Mouse (Mus musculus): Measurements from ENCODE around the gene Rara. TPM values are rescaled to one million over a fixed set of nuclear protein-coding genes. Genes with fewer than 3 reads are reported as not detected.

Gene Rara
- total RNA-seq, 2 experiments from 2014 or later: 46.4 to 50.6 TPM

DNA sequence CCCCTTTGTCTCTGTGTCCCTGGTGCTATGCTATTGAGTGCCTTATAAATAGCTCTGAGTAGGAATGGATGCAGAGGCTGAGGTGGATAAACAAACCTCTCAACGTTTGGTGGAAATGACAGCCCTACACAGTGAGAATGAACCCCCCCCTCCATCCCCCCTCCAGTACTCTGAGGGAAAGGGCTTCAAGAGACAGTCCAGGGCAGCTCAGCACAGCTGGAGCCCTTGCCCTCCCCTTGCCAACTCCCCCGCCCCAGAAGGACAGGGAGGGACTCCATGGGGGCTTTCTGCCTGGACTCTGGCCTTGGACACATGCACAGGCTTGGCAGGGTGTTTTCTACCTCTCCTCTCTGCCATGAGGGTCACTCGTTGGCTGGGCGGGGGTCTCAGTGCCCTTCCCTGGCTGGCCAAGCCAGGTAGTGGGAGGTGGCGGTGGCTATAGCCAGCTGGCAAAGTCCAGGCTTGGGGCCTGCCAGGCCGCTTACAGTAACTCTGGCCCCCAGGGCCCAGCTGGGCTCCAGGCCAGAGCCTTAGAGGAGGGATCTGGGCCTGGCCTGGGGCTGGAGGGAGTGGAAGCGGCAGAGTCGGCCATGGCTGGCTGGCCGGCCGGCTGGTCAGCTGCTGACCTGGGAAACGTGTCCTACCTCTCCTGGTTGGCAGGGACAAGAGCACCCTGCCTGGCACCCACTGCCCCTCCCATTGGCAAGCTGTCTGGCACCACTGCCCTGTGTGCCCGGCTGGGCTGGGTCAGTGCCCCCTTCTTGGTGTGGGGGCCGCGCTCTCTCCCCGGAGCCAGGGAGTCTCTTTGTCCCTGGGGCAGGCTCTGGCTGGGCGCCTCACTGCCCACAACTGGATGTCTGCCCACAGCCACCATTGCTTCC lies 23.6 kb downstream of the Rara start:
- no peak for DNase-seq (ENCODE audit: low spot score in 2 of 2)

- DNase-seq (ENCODE audit: low spot score in 2 of 2): no peak
These were observed 24.5 kb downstream of the Rara start for GRCm38 (mm10) chr11:98952111-98952510.

DNA sequence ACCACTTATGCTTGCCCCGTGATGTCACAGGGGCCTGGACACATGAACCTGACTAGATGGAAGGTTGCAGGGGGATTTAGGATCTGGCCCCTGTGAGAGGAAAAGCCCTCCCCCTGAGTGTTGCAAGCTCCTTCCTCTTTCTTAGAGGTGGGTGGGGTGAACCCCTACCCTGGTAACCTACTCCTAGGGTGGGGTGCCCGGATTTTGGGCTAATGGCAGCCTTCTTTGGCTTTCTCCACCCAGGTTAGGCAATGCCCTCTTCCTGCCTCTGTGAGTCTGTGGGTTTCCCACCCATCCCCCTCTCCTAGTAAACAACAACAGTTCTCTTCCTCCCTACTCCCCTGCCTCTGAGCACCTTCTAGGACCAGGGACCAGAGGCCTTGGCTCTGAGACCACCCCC lies 25.1 kb downstream of the Rara start:
- DNase-seq (ENCODE audit: low spot score in 2 of 2): no peak

DNA sequence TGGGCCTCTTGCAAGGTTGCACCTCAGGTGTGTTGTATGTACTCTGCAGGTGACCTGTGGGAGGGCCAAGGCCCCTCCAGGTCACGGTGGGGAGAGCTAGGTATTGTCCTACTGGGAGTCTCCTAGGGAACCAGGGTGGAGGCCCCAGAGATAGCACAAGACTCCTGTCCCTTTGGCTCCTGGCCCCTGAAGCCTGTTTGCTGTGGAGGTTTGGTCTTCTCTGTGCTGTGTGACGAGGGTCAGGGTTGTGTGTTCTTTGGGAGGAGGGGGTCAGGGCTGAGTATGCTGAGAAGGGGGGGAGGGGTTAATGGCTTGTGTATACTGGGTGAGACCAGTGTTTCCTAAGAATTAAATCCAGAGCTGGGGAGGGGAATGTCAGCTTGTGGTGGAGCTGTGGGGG lies 25.7 kb downstream of the Rara start:
- DNase-seq (ENCODE audit: low spot score in 2 of 2): no peak

DNA sequence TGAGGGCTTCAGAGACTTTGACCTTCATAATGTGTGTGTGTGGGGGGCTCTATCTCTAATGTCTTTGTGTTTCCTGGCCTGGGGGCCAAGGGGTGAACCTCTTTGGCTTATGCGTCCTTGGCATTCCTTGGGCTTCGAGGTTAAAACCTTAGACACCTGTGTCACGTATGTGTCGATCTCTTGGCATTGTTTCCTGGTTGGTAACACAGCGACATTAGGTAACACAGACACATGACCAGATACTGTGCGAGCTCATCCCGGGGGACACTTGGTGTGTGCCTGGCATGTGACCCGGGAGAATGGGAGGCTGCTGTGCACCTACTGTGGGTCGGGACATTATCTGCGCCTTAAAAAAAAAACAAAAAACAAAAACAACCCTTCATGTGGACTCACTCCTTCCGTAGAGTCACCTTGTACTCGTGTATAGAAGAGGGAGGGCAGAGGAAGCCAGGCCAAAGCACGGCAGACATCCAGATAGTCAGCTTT lies 26.3 kb downstream of the Rara start:
- DNase-seq (ENCODE audit: low spot score in 2 of 2): no peak

DNA sequence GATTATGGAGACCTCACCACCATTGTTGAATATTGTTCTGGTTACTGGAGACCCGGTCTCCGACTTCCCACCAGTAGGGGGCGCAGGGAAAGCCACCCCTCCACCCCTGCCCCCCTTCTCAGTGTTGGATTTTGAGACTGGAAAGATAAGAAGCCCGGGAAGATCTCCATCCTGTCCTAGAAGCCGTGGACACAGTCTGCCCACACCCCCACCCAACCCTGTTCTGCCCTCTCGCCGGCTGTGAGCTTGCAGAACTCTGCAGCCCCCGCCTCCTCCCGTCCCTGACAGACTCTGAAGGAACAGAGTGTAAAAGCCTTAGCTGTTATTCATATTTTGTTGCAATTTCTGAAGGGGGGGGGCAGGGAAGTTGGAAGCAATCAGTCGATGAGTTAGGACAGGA lies 26.8 kb downstream of the Rara start:
- peak in 1 of 2 experiments; percentile 70 for DNase-seq (ENCODE audit: low spot score in 2 of 2)

GRCm38 (mm10) chr11:98954801-98955706 lies 27.4 kb downstream of the Rara start:
- no peak for DNase-seq (ENCODE audit: low spot score in 2 of 2)

DNA sequence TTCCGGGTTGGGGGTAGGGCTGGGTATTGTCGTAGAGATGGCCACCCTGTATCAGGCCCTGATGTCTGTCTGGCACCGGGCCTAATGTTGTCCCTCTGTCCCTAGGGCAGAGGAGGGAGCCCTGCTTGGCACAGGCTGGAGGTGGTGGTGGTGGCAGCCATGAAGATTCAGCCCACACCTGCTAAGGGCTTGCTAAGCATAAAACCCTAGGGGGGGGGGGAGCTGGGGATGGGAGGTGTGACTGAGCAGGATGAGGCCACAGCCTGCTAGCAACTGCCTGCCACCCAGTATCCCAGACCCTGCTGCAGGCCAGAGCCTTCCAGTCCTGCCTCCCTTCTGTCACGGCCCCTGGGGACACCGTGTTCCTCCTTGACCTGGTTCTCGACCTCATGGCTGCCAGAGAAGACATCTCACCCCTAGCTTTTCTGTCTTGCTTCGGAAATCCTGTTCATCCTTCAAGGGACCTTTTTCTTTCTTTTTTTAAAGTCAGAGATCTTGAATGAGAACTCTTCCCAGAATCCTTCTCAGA lies 28.2 kb downstream of the Rara start:
- DNase-seq (ENCODE audit: low spot score in 2 of 2): no peak

DNA sequence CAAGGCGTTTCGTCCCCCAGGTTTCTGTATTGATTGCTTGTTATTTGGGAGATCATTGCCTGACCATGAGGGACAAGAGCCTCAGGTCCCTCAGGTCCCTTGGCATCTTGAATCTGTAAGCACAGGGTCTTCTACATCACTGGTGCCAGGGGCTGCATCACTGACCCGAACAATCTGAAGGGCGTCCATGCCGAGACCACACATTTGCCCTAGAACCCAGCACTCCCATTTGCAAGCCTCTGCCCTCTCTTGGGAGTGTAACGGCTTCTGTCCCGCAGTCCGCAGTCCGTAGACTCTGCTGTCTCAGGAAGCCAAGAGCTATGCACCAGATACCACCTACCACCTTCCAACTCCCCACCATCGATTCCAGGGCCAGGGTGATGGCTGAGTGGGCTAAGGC lies 28.7 kb downstream of the Rara start:
- no peak for DNase-seq (ENCODE audit: low spot score in 2 of 2)

DNA sequence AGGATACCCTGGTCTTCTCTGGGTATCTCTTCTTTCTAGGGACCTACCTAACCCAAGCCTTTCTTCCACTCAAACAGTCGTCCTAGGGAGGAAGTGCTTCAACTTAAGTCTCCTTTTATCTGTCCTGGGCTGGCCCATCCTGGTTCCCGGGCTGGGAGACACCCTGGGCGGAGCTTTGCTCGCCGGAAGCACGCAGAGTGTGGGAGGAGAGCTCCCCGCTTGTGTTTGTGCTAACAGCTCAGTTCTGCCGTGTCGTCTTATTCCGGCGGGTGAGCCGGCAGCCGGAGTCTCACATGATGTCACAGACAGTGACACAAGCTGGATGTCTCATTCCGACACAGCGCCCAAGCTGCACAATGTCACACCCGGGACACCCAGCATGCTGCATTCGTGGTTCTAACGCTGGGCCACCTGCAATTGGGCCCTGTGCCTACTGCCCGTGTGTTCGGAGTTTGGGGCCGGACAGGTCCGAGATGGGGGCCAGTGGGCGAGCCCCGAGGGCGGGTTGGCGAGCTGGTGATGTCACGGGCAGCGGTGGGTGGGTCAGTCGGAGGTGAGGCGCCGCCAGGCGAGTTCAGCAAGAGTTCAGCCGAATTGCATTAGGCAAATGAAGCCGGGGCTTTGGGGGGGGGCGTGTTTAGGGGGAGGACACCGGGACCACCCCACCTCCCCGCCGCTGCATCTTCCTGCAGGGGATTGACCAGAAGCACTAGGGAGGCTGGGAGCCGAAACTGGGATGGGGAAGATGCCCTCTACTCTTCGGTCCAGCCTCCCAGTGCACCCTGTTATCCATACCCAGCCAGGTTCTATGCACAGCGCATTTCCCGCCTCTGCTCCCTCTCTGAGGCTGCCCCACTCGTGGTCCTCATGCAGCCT lies 32.1 kb downstream of the Rara start:
- DNase-seq (ENCODE audit: low spot score in 2 of 2): peak in 1 of 2 experiments; percentile 70

DNA sequence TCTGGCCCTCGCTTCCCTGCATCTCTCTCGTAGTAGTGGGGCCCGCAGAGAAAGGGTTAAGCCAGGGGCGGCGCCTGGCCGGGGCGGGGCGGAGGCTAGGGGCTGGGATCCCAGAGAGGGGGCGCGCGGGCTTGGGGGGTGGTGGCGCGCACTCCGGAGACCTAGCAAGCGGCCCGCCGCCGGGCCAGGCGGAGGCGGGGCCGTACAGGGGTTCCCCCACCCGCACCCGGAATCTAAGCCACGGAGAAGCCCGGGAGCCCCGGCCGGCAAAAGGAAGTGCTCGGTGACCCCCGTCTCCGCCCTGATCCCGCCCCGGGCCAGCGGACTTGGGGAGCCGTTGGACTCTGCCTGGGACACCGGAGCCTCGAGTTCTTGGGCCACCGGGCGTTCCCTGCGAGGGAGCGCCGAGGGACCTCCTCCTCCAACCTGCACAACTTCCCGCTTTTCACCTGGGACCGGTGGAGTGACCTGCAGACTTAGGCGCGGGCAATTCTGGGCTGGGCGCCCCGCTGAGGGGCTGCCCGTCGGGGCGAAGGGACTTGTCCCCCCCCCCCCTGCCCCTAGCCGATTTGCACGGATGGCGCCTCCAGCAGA lies 32.8 kb downstream of the Rara start:
- DNase-seq (ENCODE audit: low spot score in 2 of 2): peak in 1 of 2 experiments; percentile 70

GRCm38 (mm10) chr11:98961051-98961592 lies 33.5 kb downstream of the Rara start:
- no peak for DNase-seq (ENCODE audit: low spot score in 2 of 2)

- DNase-seq (ENCODE audit: low spot score in 2 of 2): no peak
These were observed 34.1 kb downstream of the Rara start for GRCm38 (mm10) chr11:98961766-98962165.

DNA sequence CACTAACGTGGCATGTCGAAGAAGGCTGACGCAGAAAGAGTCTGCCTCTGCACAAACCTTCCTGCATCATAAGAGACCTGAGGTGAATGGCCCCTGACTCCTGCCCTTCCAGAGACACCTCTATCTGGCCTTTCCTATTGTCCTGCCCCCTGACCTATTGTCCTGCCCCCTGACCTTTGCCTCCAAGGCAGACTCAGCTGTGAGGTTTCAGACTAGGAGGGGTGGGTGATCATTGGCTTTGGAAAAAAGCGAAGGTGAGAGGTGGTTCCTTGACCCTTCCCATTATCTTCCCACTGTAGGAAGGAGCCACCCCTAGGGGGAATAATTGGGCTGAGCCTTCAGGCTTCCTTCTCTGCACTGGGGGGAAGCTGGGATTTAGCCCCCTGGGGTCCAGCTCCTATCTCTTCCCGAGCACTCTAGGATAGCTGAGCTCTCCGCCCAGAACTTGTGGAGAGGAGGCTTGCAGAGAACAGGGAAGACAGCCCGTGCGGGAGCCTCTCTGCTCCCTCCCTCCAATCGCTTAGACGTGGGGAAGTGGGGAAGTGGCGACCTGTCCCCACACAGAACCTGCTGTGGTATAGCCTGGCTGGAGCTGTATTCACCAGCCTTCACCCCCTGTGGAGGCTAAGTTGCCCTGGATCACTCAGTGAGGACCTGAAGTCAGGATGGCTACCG lies 34.9 kb downstream of the Rara start:
- no peak for DNase-seq (ENCODE audit: low spot score in 2 of 2)

- peak in 1 of 2 experiments; percentile 69 for DNase-seq (ENCODE audit: low spot score in 2 of 2)
These were observed 35.8 kb downstream of the Rara start for GRCm38 (mm10) chr11:98963191-98964021.

DNA sequence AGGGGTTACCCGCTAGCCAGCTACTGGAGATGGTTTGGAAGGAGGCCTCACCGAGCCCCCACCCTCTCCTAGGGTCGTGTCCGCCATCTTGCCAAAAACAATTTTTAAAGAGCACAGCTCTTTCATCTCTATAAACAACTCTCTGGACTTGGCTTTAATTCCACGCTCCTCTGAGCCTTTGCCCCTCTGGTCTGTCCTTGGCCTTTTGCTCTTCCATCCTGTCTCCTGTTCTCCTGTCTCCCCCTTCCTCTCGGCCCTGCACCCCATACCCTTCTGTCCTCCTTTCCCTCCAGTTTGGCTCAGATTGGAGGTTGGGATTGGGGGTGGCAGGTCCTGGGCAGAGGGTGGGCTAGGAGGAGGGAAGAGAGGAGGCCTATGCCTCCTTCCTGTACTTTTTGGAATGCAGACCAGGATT lies 36.6 kb downstream of the Rara start:
- DNase-seq (ENCODE audit: low spot score in 2 of 2): no peak

DNA sequence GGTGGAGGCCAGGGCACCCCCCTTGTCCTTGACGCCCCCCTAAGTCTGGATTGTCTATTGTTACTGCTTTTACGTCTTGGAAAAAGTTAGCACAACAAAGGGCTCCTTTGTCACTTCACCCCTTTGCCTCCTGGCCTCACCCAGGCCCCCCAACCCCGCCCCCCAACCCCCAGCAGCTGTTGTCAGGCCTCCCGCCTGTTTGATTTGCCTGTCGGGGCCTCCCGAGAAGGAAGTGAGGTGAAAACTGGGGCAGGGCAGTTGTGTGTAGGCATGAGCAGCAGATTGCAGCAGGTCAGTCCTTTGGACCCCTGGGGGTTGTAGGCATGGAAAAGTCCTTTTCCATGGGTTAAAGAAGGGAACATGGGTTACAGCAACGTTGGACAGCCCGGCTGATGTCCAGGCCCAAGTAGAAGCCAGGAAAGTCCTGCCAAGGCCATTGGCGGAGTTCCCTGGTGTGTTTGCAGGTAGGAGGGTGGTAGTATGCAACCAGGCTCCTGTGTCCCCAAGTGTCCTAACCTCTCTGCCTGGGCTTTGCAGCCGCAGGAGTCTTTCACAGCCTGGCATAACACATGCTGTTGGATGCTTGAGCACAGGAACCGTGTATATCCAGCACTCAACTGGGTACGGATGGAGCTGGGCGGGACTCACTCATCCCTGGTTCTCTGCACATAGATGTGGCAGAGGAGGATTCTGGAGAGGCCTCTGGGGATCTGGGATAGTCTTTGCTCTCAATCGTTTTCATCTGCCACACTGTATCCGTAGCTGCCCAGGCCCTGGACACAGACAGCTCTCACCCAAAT lies 37.2 kb downstream of the Rara start:
- peak in 1 of 2 experiments; percentile 17 for DNase-seq (ENCODE audit: low spot score in 2 of 2)

Measured in adrenal gland, postnatal 4 days (tissue).